Mouse (Mus musculus) embryonic fibroblast, embryonic 13.5 days (primary cell): Measurements from ENCODE around the gene Pde4d. TPM values are rescaled to one million over a fixed set of nuclear protein-coding genes. Genes with fewer than 3 reads are reported as not detected.

Source experiments
- H3K27ac ChIP-seq: 2 replicates; pipeline ENCODE4 v1.5.1; 2012; ENCODE audit warnings: low read length, control low read depth, inconsistent platforms; ENCODE audit not compliant: insufficient read depth
- H3K4me1 ChIP-seq: 2 replicates; pipeline ENCODE4 v1.6.1; 2011; ENCODE audit warnings: low read length; ENCODE audit not compliant: control insufficient read depth, insufficient read depth
- H3K4me3 ChIP-seq: 2 replicates; pipeline ENCODE4 v1.5.1; 2011; ENCODE audit warnings: mild to moderate bottlenecking, control low read depth, low read length; ENCODE audit not compliant: insufficient read depth
- CTCF ChIP-seq: IDR thresholded peaks from 2 replicates; pipeline ENCODE4 v1.5.1; 2011; ENCODE audit warnings: mild to moderate bottlenecking, control low read depth, low read length, moderate library complexity, borderline replicate concordance; ENCODE audit not compliant: insufficient read depth
- POLR2A ChIP-seq: IDR thresholded peaks from 2 replicates; pipeline ENCODE4 v1.6.1; 2011; ENCODE audit warnings: low read depth, mild to moderate bottlenecking, control low read depth, low read length, moderate library complexity
- polyA plus RNA-seq: library from polyadenylated mRNA; stranded (reverse); fragments of >200 nt; gene quantifications from 2 replicates; pipeline ENCODE4 v1.2.4, GENCODE M21; 2011; ENCODE audit warnings: low read depth; ENCODE audit not compliant: missing spikeins, insufficient read length

Pde4d gene
- polyA plus RNA-seq, 1 experiment: 26.9 TPM

DNA sequence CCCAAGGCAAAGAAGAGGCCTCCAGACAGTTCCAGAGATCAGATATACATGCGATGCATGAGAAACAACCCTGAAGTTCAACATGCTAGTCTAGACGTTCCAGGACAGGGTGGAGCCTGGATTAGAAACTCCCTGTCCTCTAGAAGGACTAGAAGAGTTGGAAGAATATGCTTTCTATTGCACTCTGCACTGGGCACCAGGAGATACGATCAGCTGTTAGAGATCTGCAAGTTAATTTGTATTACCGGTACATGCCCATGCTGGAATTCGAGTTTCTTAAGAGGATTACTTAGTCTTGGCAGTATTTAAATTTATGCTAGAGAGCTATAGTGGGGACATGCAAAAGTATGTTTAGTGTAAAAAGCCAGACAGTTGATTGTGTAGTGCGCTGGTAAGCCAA lies 1377.6 kb downstream of the Pde4d start:
- Histone ChIP-seq H3K4me1 (peaks cover 9% of the 10 kb centered on the region; the same call in 1 of the 2 replicates), H3K27ac (no peak overlapping the region), H3K4me3 (no peak overlapping the region)
- TF ChIP-seq POLR2A (no peak), CTCF (no peak)

- Histone ChIP-seq H3K27ac (no peak overlapping the region), H3K4me3 (no peak overlapping the region), H3K4me1 (peaks cover 9% of the 10 kb centered on the region; the same call in 1 of the 2 replicates)
- TF ChIP-seq POLR2A (no peak), CTCF (no peak)
Observed at GRCm38 (mm10) chr13:109827909-109828308, 1378.2 kb downstream of the Pde4d start.

- Histone ChIP-seq H3K4me3 (no peak overlapping the region), H3K27ac (no peak overlapping the region), H3K4me1 (no peaks in the 10 kb centered on the region)
- no peak for TF ChIP-seq CTCF
- no peak for TF ChIP-seq POLR2A
Observed at GRCm38 (mm10) chr13:109829444-109829843, 1379.7 kb downstream of the Pde4d start.

GRCm38 (mm10) chr13:109834935-109835334 lies 1385.2 kb downstream of the Pde4d start:
- no peak for TF ChIP-seq POLR2A
- no peak for TF ChIP-seq CTCF
- Histone ChIP-seq H3K4me1 (peaks cover 12% of the 10 kb centered on the region; the same call in 1 of the 2 replicates), H3K27ac (no peak overlapping the region), H3K4me3 (no peak overlapping the region)

DNA sequence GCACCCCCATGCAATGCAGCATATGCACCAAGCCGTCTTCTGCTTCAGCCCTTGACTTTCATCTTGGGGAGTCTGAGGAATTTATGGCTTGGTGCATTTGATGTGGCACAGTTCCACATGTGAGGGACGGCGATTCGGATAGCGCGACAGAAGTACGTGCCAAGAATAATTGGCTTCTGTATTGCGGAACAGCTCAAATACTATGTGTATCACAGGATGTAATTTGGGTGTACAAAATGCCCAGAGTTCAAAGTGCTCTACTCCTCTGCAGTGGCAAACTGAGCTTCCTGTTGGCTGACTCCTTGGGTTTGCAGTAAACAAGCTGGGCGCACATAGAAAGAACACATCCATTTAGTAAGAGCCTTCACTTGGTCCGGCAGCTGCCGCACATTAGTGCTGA lies 1387.7 kb downstream of the Pde4d start:
- TF ChIP-seq CTCF (no peak), POLR2A (no peak)
- Histone ChIP-seq H3K4me1 (peaks cover 12% of the 10 kb centered on the region; the same call in 1 of the 2 replicates), H3K27ac (no peak overlapping the region), H3K4me3 (no peak overlapping the region)

DNA sequence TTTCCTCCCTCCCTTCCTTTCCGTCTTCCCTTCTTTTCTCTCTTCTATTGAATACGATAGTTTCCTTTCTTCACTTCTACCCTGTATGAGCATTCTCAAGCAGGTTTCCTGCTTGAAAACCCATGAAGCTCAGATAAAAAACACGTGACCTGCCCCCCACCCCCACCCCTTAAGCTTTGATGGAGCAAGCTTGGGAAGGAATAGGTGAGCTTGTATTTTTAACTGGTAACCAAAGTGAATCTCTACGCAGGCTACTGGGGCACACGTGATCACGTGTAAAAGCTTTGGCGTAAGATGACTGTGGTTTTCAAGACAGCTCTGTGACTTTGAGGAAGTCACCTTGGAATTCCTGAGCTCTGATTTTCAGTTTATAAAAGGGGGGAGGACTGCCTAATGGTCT lies 1388.2 kb downstream of the Pde4d start:
- TF ChIP-seq POLR2A: no peak
- TF ChIP-seq CTCF: no peak
- no peak overlapping the region for H3K27ac ChIP-seq
- H3K4me1 ChIP-seq: peaks cover 12% of the 10 kb centered on the region; the same call in 1 of the 2 replicates

DNA sequence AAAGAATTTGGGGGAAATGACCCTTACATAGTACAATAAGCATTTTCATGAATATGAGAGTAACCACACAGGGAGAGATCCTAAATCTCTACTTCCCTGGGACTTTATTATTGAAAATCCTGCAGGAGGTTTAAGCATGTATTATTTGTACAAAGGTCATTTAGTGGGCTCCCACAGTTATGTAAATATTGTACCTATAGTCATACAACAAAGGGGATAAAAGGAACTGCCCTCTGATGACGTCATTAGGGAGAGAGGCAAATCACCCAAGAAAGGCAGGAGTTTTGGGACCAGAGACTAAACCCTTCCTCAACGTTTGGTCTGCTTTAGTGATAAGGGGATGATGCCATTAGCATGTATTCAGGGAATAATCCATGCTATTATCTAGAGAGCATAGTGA lies 1390.5 kb downstream of the Pde4d start:
- no peak overlapping the region for H3K4me3 ChIP-seq
- no peak overlapping the region for H3K27ac ChIP-seq
- no peak for TF ChIP-seq CTCF
- TF ChIP-seq POLR2A: no peak
- peaks cover 12% of the 10 kb centered on the region; the same call in 1 of the 2 replicates for H3K4me1 ChIP-seq

More for the DNA sequence above, 1388.2 kb downstream of the Pde4d start:
- H3K4me3 ChIP-seq: no peak overlapping the region

GRCm38 (mm10) chr13:109841140-109841822 lies 1391.5 kb downstream of the Pde4d start:
- H3K27ac ChIP-seq: no peak overlapping the region
- H3K4me1 ChIP-seq: peaks cover 12% of the 10 kb centered on the region; the same call in 1 of the 2 replicates
- H3K4me3 ChIP-seq: no peak overlapping the region
- no peak for TF ChIP-seq POLR2A
- TF ChIP-seq CTCF: no peak

- no peak overlapping the region for H3K27ac ChIP-seq
- H3K4me1 ChIP-seq: peaks cover 8% of the 10 kb centered on the region; the same call in 1 of the 2 replicates
- TF ChIP-seq POLR2A (no peak), CTCF (no peak)
- no peak overlapping the region for H3K4me3 ChIP-seq
Observed at GRCm38 (mm10) chr13:109842982-109843381, 1393.2 kb downstream of the Pde4d start.

DNA sequence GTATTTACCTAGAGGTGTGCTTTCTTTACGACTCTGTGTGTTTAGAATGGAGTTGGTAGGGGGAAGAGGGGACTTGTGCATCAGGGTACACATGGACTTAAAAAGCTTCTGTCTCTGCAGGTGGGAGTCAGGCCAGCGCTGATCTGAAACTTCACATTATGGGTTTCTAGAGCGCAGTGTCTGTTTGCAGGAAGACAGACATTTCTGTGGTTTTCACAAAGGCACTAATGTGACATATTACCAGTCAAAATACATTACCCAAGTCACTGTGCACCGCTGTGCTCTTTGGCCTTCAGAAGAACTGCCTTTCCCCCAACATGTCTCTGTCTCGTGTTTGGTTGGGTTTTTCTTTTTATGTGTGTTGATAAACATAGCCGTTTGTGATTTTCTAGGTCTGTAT lies 1395.1 kb downstream of the Pde4d start:
- no peak overlapping the region for H3K4me3 ChIP-seq
- TF ChIP-seq POLR2A (no peak), CTCF (no peak)
- no peaks in the 10 kb centered on the region for H3K4me1 ChIP-seq
- no peak overlapping the region for H3K27ac ChIP-seq

DNA sequence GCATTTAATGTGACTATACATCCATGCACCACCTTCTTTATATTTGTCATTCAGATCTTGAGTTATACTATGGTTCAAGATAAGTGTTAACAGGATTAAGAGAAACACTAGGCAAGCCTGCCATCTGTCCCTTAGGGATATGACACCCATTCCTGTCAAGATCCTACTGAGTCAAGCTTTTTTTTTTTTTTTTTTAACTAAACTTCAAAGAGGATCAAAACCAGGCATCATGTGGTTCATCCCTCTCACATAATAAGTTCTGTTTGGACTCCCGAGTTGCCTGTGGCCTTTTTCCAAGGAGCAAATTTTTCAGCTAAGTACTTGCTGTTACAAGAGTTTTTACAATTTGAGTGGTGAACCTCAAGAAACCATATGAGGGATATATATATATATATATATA lies 1414.1 kb downstream of the Pde4d start:
- no peak overlapping the region for H3K4me3 ChIP-seq
- no peak overlapping the region for H3K27ac ChIP-seq
- TF ChIP-seq CTCF (no peak), POLR2A (no peak)
- no peaks in the 10 kb centered on the region for H3K4me1 ChIP-seq
